Mouse (Mus musculus): ENCODE results near the gene Specc1.

DNA sequence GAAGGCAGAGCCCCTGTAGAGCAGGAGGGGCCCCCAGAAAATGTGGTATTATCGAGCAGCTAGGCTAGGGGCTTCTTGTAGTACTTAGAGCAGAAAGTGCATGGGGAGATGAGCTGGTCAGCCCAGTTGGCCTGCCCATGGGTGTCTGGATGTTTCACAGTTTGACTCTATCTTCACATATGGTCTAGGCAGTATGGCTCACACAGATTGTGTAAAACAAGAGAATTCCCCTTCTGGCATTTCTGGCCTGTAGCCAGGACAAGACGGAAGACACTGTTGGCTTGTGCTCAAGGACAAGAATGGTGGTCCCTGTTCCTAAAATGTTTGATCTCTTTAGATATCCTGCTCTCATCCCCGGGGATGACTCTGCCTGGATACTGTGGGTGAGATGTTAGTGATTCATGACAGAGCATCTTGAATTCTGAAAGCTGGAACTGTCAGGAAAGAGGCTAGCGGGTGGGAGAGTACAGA lies 69.8 kb downstream of the Specc1 start:
- TF ChIP-seq ZNF384 (IDR thresholded peaks at IDR 0.05; ENCODE audit: low read depth, low read length) (no peak), USF1 (IDR thresholded peaks at IDR 0.05; ENCODE audit: low read depth, low read length) (no peak), SMC3 (IDR thresholded peaks at IDR 0.05; ENCODE audit: low read depth, low read length) (no peak), MYC (IDR thresholded peaks at IDR 0.05; ENCODE audit: low read depth, low read length) (no peak), POLR2A (IDR thresholded peaks at IDR 0.05; ENCODE audit: control insufficient read depth in 1 of 2, insufficient read depth in 1 of 2, low read depth in 1 of 2, low read length in 2 of 2, poor library complexity in 1 of 2) (no peak), CTCF (IDR thresholded peaks at IDR 0.05 in 2 of 3, conservative IDR thresholded peaks at IDR 0.05 in 1 of 3; ENCODE audit: control insufficient read depth in 1 of 3, insufficient read depth in 1 of 3, low read depth in 2 of 3, low read length in 3 of 3, poor library complexity in 1 of 3, severe bottlenecking in 1 of 3) (no peak), JUND (IDR thresholded peaks at IDR 0.05; ENCODE audit: low read depth, low read length) (no peak), TAL1 (IDR thresholded peaks at IDR 0.05; ENCODE audit: low read length) (no peak)
